Mouse (Mus musculus): ENCODE measurements around the gene Snx5. TPM values are rescaled to one million over a fixed set of nuclear protein-coding genes. Genes with fewer than 3 reads are reported as not detected.

Gene Snx5
- total and polyA plus RNA-seq, 3 experiments = 136 to 835 (median 213) TPM

- Histone ChIP-seq H3K9ac (ENCODE audit: control insufficient read depth, low read depth, low read length, poor library complexity, severe bottlenecking) (no peak overlapping the region), H3K79me2 (ENCODE audit: control insufficient read depth, insufficient read depth, low read length, poor library complexity) (no peaks in the 10 kb centered on the region), H3K27me3 (ENCODE audit: control insufficient read depth in 1 of 2, insufficient read depth in 2 of 2, low read length in 2 of 2) (no peaks in the 10 kb centered on the region), H3K27ac (ENCODE audit: control insufficient read depth, low read depth, low read length) (no peak overlapping the region), H3K9me3 (replicated peaks; ENCODE audit: insufficient read depth, low read length) (no peaks in the 10 kb centered on the region), H3K36me3 (ENCODE audit: control insufficient read depth in 1 of 2, insufficient read depth in 2 of 2, low read length in 2 of 2) (0 out of 4 replicates have a peak, but pooled peaks cover 0 to 2% of the 10 kb centered on the region in 2 experiments), H3K4me1 (ENCODE audit: control insufficient read depth in 1 of 2, insufficient read depth in 2 of 2, low read length in 2 of 2) (peaks cover 0 to 3% of the 10 kb centered on the region in 2 experiments; a peak in 3 of 4 replicates), H3K4me3 (ENCODE audit: control insufficient read depth in 1 of 2, insufficient read depth in 1 of 2, low read depth in 2 of 2, low read length in 2 of 2) (no peak overlapping the region)
- TF ChIP-seq USF2 (IDR thresholded peaks at IDR 0.05; ENCODE audit: borderline replicate concordance in 1 of 2, insufficient read depth in 1 of 2, low read depth in 1 of 2, low read length in 2 of 2) (no peak), POLR2AphosphoS5 (IDR thresholded peaks at IDR 0.05; ENCODE audit: borderline replicate concordance, low read depth, low read length) (no peak), GATA1 (IDR thresholded peaks at IDR 0.05; ENCODE audit: low read depth, low read length) (no peak), EP300 (IDR thresholded peaks at IDR 0.05; ENCODE audit: low read depth in 1 of 2, low read length in 2 of 2) (0 out of 4 replicates have a peak, but pooled peaks of 1 of the 2 experiments have one; percentile 7)
- no peak for DNase-seq (ENCODE audit: low read depth, low spot score)
Observed at GRCm38 (mm10) chr2:144236791-144237584, 33.7 kb downstream of the Snx5 start.

GRCm38 (mm10) chr2:144235776-144236175, 34.9 kb downstream of the Snx5 start:
- peaks cover 0 to 10% of the 10 kb centered on the region in 2 experiments; a peak in 2 of 4 replicates for H3K36me3 ChIP-seq (ENCODE audit: control insufficient read depth in 1 of 2, insufficient read depth in 2 of 2, low read length in 2 of 2)
- H3K9ac ChIP-seq (ENCODE audit: control insufficient read depth, low read depth, low read length, poor library complexity, severe bottlenecking) = no peak overlapping the region
- TF ChIP-seq RAD21 (IDR thresholded peaks at IDR 0.05; ENCODE audit: low read depth, low read length) = no peak
- no peak for TF ChIP-seq GABPA (IDR thresholded peaks at IDR 0.05; ENCODE audit: low read depth, low read length)
- no peak for TF ChIP-seq NELFE (IDR thresholded peaks at IDR 0.05; ENCODE audit: low read depth, low read length)
- TF ChIP-seq KAT2A (conservative IDR thresholded peaks at IDR 0.05; ENCODE audit: low read depth, low read length) = no peak
- no peak for TF ChIP-seq MAFK (IDR thresholded peaks at IDR 0.05; ENCODE audit: borderline replicate concordance, low read depth, low read length)
- no peak for TF ChIP-seq POLR2AphosphoS2 (IDR thresholded peaks at IDR 0.05; ENCODE audit: low read length)
- TF ChIP-seq MEF2A (IDR thresholded peaks at IDR 0.05; ENCODE audit: extremely low read depth, insufficient replicate concordance, low read depth, low read length, poor library complexity, severe bottlenecking) = no peak
- no peak overlapping the region for H3K4me3 ChIP-seq (ENCODE audit: control insufficient read depth in 1 of 2, insufficient read depth in 1 of 2, low read depth in 2 of 2, low read length in 2 of 2)
- no peaks in the 10 kb centered on the region for H3K27me3 ChIP-seq (ENCODE audit: control insufficient read depth in 1 of 2, insufficient read depth in 2 of 2, low read length in 2 of 2)
- DNase-seq (ENCODE audit: low read depth, low spot score) = no peak
- no peaks in the 10 kb centered on the region for H3K79me2 ChIP-seq (ENCODE audit: control insufficient read depth, insufficient read depth, low read length, poor library complexity)
- peaks cover 5 to 13% of the 10 kb centered on the region in 2 experiments for H3K4me1 ChIP-seq (ENCODE audit: control insufficient read depth in 1 of 2, insufficient read depth in 2 of 2, low read length in 2 of 2)
- no peak overlapping the region for H3K27ac ChIP-seq (ENCODE audit: control insufficient read depth, low read depth, low read length)
- H3K9me3 ChIP-seq (replicated peaks; ENCODE audit: insufficient read depth, low read length) = no peaks in the 10 kb centered on the region

GRCm38 (mm10) chr2:144233534-144233933, 37.2 kb downstream of the Snx5 start:
- Histone ChIP-seq H3K4me1 (ENCODE audit: control insufficient read depth in 1 of 2, insufficient read depth in 2 of 2, low read length in 2 of 2) (peaks cover 5 to 14% of the 10 kb centered on the region in 2 experiments), H3K9me3 (replicated peaks; ENCODE audit: insufficient read depth, low read length) (no peaks in the 10 kb centered on the region), H3K4me3 (ENCODE audit: control insufficient read depth in 1 of 2, insufficient read depth in 1 of 2, low read depth in 2 of 2, low read length in 2 of 2) (no peak overlapping the region), H3K27ac (ENCODE audit: control insufficient read depth, low read depth, low read length) (no peak overlapping the region), H3K36me3 (ENCODE audit: control insufficient read depth in 1 of 2, insufficient read depth in 2 of 2, low read length in 2 of 2) (peaks cover 0 to 11% of the 10 kb centered on the region in 2 experiments; a peak in 2 of 4 replicates), H3K27me3 (ENCODE audit: control insufficient read depth in 1 of 2, insufficient read depth in 2 of 2, low read length in 2 of 2) (no peaks in the 10 kb centered on the region), H3K79me2 (ENCODE audit: control insufficient read depth, insufficient read depth, low read length, poor library complexity) (peaks cover 1% of the 10 kb centered on the region; the same call in 1 of the 2 replicates), H3K9ac (ENCODE audit: control insufficient read depth, low read depth, low read length, poor library complexity, severe bottlenecking) (no peak overlapping the region)
- no peak for DNase-seq (ENCODE audit: low read depth, low spot score)
- TF ChIP-seq TBP (IDR thresholded peaks at IDR 0.05; ENCODE audit: low read depth, low read length) (no peak), CHD2 (IDR thresholded peaks at IDR 0.05; ENCODE audit: low read length) (no peak), ZMIZ1 (IDR thresholded peaks at IDR 0.05; ENCODE audit: low read depth, low read length) (no peak), GABPA (IDR thresholded peaks at IDR 0.05; ENCODE audit: low read depth, low read length) (no peak), KAT2A (conservative IDR thresholded peaks at IDR 0.05; ENCODE audit: low read depth, low read length) (no peak), MAX (IDR thresholded peaks at IDR 0.05; ENCODE audit: low read length) (no peak), ETS1 (IDR thresholded peaks at IDR 0.05; ENCODE audit: low read depth, low read length) (no peak), SMC3 (IDR thresholded peaks at IDR 0.05; ENCODE audit: low read depth, low read length) (no peak), MEF2A (IDR thresholded peaks at IDR 0.05; ENCODE audit: extremely low read depth, insufficient replicate concordance, low read depth, low read length, poor library complexity, severe bottlenecking) (no peak), USF2 (IDR thresholded peaks at IDR 0.05; ENCODE audit: borderline replicate concordance in 1 of 2, insufficient read depth in 1 of 2, low read depth in 1 of 2, low read length in 2 of 2) (no peak), MYC (IDR thresholded peaks at IDR 0.05; ENCODE audit: low read depth, low read length) (no peak), EP300 (IDR thresholded peaks at IDR 0.05; ENCODE audit: low read depth in 1 of 2, low read length in 2 of 2) (no peak), GATA1 (IDR thresholded peaks at IDR 0.05; ENCODE audit: low read depth, low read length) (no peak), USF1 (IDR thresholded peaks at IDR 0.05; ENCODE audit: low read depth, low read length) (no peak), TAL1 (IDR thresholded peaks at IDR 0.05; ENCODE audit: low read length) (no peak), RCOR1 (IDR thresholded peaks at IDR 0.05; ENCODE audit: low read depth, low read length) (no peak), TCF12 (IDR thresholded peaks at IDR 0.05; ENCODE audit: low read depth, low read length) (no peak), MAFK (IDR thresholded peaks at IDR 0.05; ENCODE audit: borderline replicate concordance, low read depth, low read length) (no peak)
